Mouse (Mus musculus): ENCODE data around the gene Il6st. TPM values are rescaled to one million over a fixed set of nuclear protein-coding genes. Genes with fewer than 3 reads are reported as not detected.
A peak's percentile ranks its signal among the peaks of the same experiment; 100 is the strongest.
"Not testable (repeated sequence)": the region's sequence is repeated elsewhere in the genome, so short reads cannot be mapped to it uniquely, and the experiment has no call there.

Gene Il6st
- 100 to 1,000 TPM; 149 to 157 TPM for total RNA-seq (2021)

DNA sequence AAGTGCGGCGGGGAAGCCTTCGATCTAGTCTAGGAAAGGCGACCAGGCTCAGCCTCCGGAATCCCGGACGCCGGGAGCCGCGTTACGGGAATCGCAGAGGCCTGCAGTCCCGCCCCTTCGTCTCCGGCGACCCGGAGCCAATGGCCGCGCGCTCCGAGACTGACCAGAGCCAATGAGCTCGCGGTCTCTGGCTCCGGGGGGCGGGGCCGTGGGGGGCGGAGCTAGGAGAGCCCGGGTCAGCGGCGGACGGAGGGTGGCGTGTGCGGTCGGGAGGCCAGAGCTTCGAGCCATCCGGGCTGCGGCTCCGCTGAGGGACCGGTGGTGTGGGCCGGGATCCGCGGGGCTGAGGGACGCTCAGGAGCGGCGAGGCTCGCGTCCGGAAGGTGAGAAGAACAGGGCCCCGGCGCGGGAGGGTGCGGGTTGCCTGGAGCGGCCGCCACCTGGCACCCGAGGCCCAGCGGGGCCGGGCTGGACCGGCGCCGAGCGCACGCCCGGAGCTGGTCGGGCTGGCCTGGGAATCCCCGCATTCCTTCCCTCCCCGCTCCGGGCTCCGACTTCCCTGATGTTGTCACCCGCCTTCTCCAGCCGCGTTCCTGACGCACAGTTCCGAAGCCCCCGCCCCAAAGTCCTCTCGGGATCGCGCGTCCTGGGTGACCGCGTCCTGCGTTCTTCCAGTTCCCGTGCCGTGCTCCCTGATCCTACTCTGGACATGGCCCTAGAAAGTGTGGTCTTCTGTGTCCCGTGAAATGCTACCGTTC, at the start of gene Il6st:
Il6st (plus strand) TSS at position 203 of the 758 bp plus-strand sequence.
- peak; percentile 99 for DNase-seq

DNA sequence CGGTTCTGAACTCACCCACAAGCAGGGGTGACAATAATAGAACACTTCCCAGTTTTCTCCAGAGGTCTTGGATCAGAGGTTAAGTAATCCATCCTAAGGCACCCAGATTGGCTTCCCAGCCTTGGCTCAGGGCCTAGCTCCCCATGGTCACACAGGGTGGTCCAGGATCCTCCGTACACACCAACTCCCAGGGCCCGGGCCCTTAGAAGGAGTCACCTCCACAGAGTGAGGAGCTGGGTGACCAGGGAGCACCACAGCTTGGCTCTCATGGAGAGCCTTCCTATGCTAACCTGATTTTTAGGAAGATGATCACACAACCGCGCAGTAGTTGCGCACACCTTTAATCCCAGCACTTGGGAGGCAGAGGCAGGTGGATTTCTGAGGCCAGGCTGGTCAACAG, 48.0 kb upstream of the Il6st start:
- DNase-seq: no peak

DNA sequence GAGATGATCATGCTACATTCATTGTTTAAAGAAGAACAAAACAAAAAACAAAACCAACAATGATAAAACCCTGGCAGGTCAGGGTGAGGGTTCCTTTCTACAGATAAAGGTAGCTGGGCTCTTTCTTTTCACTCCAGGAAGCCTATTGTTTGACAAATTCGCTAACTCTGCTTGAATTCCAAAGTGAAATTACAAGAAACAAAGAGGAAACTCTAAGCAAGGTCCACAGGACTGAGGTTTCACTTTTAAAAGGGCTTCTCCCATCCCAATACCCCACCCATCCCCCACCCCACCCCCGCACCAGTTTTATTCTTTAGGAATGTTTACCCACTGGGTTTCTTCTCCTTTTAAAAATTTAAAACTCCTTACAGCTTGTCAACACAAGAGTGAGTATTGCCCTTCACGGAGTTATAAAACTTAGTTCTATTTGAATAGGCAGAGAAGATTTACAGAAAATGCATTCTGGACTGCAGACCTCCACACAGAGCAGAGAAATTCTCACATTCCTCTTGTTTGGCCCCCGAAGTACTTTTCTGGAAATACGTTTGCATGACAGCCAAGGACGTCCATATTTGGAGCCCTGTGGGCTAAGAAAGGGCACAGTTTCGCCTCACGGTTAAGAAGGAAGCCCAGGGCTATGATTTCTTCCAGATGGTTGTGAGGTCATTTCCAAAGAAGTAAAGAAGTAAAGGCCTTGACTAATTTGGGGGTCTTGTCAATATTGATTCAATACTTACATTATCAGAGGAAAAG, 47.3 kb upstream of the Il6st start:
- no peak for DNase-seq

GRCm38 (mm10) chr13:112417163-112417523, 46.7 kb upstream of the Il6st start:
- DNase-seq: no peak

DNA sequence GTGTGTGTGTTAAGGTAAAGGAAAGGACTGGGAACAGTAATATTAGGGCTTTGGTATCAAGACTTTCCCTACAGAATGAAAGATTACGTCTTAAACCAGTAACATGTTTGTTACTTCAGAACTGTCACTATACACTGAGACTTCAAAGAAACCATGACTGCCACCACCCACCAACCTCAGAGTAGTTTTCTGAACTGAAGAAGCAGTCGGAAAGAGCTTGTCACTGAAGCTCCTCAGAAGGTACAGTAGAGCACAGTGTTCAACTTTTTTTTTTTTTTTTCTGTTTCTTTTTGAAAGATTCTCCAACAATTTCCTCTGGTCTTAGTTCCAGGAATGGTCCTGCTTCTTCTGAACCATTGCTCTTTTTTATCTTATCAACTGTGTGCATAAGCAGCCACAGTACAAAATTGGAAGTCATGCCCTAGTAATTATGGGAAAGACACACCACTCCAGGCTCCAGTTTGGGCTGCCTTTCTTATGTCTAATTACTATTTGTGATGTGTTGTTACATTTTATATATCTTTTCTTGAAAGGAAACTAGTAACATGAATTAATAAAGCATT, 45.9 kb upstream of the Il6st start:
- DNase-seq: no peak

DNA sequence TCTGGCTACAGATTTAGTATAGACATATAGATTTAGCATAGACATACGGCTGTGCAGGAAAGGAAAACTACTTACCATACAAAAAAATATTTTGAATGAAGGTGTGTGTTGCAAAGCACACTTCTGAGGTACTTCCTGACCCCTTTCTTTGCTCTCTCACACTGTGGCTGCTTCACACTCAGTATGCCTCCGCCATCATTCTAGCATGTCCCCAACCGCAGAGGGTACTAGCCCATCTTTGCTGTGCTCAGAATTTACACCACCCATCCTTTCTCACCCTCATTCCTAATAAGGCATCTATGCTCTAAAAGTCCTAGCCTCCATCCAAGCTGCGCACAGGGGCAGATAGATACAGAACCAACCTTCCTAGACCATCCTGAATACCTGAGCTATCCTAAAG, 45.3 kb upstream of the Il6st start:
- DNase-seq: no peak

GRCm38 (mm10) chr13:112424212-112424611, 39.7 kb upstream of the Il6st start:
- no peak for DNase-seq

DNA sequence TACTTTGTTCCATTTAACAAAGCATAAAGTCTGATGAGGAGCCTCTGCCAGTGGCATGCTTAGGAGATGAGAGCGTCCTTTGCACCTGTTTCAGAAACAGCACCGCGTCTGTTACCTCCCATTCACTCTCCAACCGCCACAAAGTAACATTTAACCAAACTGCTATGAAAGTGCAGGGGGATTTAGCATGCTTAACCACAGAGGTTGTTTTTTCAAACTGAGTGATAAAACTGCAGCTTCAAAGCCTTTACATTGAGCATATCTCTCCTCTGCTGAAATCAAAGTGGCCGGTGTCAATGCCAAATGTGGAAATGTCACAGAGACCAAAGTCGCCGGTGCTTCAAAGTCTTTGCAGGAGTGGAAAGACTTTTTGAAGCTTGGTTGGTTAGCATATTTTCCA, 39.2 kb upstream of the Il6st start:
- no peak for DNase-seq

GRCm38 (mm10) chr13:112425181-112425654, 38.7 kb upstream of the Il6st start:
- peak; percentile 37 for DNase-seq

DNA sequence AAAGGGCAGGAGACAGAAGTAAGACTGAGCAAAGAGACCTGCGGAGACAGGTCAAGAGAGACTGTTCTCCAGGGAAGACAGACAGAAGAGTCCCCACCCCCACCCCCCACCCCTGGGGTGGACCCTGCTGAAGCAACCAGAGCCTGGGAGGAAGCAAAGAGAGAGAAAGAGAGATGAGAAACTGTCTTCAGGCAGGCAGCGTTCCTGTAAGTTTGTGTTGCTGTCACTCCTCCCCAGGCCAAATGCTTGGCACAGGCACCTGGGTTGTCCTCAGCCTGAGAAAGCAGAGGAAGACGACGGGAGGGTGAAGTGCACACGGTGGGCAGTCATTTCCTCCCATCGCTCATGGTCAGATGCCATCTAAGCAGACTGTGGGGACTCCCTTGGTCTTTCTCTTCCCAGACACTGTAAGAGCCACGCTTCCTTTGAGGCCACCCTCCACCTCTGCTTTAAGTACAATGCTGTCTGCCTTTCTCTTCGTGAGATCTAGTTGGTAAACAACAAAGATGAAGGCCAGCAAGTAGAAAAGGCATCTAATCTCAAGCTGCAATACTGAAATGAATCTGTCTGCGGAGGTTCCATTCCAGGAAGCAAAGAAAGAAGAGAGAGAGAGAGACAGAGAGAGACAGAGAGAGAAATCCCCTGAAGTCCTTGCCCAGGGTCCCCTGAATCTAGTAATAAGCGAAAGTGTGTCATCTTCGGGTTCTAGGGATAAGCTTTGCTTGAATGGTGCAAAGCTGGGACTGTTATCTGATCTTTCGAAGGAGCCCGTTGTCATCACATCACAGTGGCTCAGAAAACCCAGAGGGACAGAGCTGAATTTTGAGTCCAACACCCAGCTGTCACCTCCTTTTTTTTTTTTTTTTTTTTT, 37.4 kb upstream of the Il6st start:
- no peak for DNase-seq

DNA sequence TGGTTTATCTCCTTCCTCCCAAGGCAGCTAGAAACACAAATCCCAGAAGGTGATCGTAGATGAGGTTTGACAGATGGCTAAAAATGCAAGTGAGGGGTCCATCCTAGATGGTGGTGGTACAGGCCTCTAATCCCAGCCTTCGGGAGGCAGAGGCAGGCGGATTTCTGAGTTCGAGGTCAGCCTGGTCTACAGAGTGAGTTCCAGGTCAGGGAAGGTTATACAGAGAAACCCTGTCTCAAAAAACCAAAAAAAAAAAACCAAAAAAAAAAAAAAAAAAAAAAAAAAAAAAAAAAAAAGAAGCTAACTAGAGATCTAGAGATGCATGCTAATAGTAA, 36.8 kb upstream of the Il6st start:
- not testable (repeated sequence) for DNase-seq

GRCm38 (mm10) chr13:112427521-112427920, 36.3 kb upstream of the Il6st start:
- no peak for DNase-seq

GRCm38 (mm10) chr13:112433271-112433670, 30.6 kb upstream of the Il6st start:
- no peak for DNase-seq

- DNase-seq: no peak
Observed at GRCm38 (mm10) chr13:112435241-112436075, 28.4 kb upstream of the Il6st start.

DNA sequence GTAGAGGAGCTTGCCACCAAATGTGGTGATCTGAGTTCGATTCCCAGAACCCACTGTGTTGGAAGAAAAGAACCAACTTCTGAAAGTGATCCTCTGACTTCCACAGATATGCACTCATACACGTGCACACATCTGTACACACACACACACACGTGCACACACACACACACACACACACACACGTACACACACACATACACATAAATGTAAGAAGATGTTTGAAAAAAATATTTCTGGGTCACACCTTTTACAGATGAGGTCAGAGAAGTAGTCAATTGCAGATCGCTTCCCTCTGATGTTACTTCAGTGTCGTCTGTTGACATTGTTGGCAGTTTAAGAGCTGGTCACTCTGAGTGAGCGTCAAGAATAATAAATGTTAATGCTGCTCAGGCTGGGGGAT, 27.6 kb upstream of the Il6st start:
- DNase-seq: no peak

DNA sequence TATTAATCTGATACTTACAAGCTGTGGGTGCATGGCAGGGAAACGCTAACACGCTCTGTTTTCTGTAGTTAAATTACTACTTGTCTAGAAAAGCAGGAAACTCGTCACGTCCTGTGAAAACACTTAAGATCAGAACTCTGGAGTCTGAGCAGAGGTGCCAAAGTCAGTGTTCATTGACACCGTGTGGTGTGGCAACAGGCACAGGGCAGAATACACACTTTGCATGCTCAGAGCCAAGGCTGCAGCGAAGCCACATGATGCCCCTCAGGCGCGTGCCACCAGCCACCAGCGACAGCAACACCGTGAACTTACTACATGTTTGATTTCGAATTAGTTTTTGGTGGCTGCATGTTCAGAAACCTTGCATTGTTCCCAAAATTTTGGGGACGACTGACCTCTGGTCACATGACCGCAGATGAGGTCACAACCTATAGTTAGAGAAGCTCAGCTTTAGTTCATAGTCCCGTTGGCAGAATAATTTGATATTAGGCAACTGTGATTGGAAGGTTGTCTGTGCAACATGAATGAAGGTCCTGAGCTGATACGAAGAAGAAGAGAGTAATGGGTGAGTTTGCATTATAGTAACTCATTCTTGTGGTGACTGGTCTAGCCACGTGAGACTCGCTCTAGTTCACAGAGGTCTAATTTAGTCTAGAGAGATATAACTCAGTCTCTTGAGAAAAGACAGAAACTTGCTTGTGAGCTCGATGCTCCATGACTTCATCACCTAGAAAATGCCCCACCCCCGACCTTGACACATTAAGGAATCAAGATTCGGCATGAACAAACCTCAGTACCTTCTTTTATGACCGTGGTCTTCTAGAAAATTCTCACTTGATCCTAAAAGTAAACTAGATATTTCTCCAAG, 25.6 kb upstream of the Il6st start:
- no peak for DNase-seq

- no peak for DNase-seq
Observed at GRCm38 (mm10) chr13:112439105-112439818, 24.6 kb upstream of the Il6st start.

DNA sequence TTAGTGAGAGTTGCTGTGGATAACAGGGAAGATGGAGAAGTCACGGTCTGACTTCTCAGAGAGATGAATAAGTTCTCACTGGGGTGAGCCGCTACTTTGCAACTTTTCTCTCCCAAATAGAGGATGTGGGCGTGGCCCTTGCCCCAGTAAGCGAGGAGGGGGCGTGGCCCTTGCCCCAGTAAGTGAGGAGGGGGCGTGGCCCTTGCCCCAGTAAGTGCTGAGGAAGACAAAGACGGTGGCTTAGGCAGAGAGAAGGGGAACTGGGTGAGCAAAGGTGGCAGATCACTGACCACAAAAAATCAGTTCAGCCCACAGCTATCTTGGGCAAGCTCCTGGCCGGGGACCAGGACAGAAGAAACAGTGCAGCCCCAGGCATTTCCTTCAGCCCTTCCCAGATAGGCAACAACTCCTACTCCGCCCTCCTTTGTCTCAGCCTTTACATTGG, 23.9 kb upstream of the Il6st start:
- peak; percentile 61 for DNase-seq

DNA sequence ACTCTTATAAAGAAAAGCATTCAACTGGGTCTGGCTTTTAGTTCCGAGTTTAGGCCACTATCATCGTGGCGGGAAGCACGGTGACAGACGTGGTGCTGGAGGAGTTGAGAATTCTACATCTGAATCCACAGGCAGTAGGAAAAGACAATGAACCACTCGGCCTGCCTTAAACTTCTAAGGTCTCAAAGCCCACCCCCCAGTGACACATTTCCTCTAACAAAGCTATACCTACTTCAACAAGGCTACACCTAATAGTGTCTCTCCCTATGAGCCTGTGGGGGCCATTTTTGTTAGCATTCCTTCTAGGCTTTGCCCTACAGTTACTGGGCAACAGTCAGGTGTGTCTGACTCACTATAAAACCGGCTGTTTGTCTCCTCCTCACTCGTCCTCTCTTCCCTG, 23.2 kb upstream of the Il6st start:
- no peak for DNase-seq

All from heart, postnatal 4 days (tissue).